ENCODE assay signal across 1 mouse cellular context in the genomic region with DNA sequence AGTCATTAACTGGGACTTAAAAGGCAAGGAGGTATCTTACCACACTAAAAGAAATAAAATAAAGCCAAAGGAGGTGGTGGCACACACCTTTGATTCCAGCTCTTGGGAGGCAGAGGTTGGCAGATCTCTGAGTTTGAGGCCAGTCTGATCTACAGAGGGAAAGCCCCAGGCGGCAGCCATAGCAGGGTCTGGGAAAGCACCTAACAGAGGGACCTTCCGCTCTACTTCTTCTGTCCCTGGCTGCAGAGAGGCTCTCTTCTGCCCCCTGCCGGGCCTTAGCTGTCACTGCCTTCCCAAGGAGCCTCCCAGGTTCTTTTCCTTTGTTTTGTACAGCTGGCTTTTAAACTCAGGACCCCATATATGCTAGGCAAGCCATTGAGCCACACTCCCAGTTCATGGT.
A peak's percentile ranks its signal among the peaks of the same experiment; 100 is the strongest.
TF ChIP-seq lines count a peak whose summit lies in the region.

No protein-coding gene starts in this region.

TF ChIP-seq in MEL, 35 proteins besides CTCF, POLR2A, EP300 and RAD21:
- TF ChIP-seq SMC3 (IDR thresholded peaks at IDR 0.05; ENCODE audit: low read depth, low read length), result peak; percentile 87
- no peak for TF ChIP-seq POLR2AphosphoS2 (IDR thresholded peaks at IDR 0.05; ENCODE audit: low read length)
- TF ChIP-seq MAFK (IDR thresholded peaks at IDR 0.05; ENCODE audit: borderline replicate concordance, low read depth, low read length), result no peak
- no peak for TF ChIP-seq GABPA (IDR thresholded peaks at IDR 0.05; ENCODE audit: low read depth, low read length)
- peak; percentile 67 for TF ChIP-seq ZC3H11A (IDR thresholded peaks at IDR 0.05; ENCODE audit: low read depth, low read length)
- TF ChIP-seq ZKSCAN1 (IDR thresholded peaks at IDR 0.05; ENCODE audit: low read depth, low read length), result no peak
- no peak for TF ChIP-seq POLR2AphosphoS5 (IDR thresholded peaks at IDR 0.05; ENCODE audit: borderline replicate concordance, low read depth, low read length)
